Mouse (Mus musculus) heart, embryonic 15.5 days (tissue): Measurements from ENCODE around the gene Ccl17. TPM values are rescaled to one million over a fixed set of nuclear protein-coding genes. Genes with fewer than 3 reads are reported as not detected.

ENCODE experiments used
- ATAC-seq: fragments of 200-750 bp; cut with Nextera tagmentation; replicated peaks from 2 replicates; pipeline ENCODE4 v1.8.0; 2017; ENCODE audit warnings: low read depth, moderate TSS enrichment; ENCODE audit not compliant: insufficient number of reproducible peaks, insufficient read depth, low FRiP score
- H3K27ac ChIP-seq: fragments of 300-500 bp; sonication (generic); 2 replicates; pipeline ENCODE4 v1.5.1; 2015; ENCODE audit warnings: mild to moderate bottlenecking, inconsistent platforms
- H3K27me3 ChIP-seq: fragments of 300-500 bp; sonication (generic); 2 replicates; pipeline ENCODE4 v1.6.1; 2015; ENCODE audit warnings: inconsistent platforms
- H3K36me3 ChIP-seq: fragments of 300-500 bp; sonication (generic); 2 replicates; pipeline ENCODE4 v1.6.1; 2015; ENCODE audit warnings: mild to moderate bottlenecking, inconsistent platforms
- H3K4me1 ChIP-seq: fragments of 300-500 bp; sonication (generic); replicated peaks from 2 replicates; pipeline ENCODE4 v1.6.1; 2015; ENCODE audit warnings: inconsistent platforms
- H3K4me2 ChIP-seq: fragments of 300-500 bp; sonication (generic); 2 replicates; pipeline ENCODE4 v1.6.1; 2015; ENCODE audit warnings: inconsistent platforms, mild to moderate bottlenecking, moderate library complexity
- H3K4me3 ChIP-seq: fragments of 300-500 bp; sonication (generic); 2 replicates; pipeline ENCODE4 v1.5.1; 2015; ENCODE audit warnings: mild to moderate bottlenecking, inconsistent platforms
- H3K9ac ChIP-seq: fragments of 300-500 bp; sonication (generic); 2 replicates; pipeline ENCODE4 v1.6.1; 2015; ENCODE audit warnings: mild to moderate bottlenecking, inconsistent platforms
- H3K9me3 ChIP-seq: fragments of 300-500 bp; sonication (generic); replicated peaks from 2 replicates; pipeline ENCODE4 v1.6.1; 2016; ENCODE audit warnings: inconsistent platforms
- WGBS: fragments of 180-500 bp; shearing (Covaris S2); methylation state at CpG from one replicate; pipeline ENCODE4 v1.1.7; 2015; ENCODE audit warnings: mixed read lengths; 5-methylcytosine and 5-hydroxymethylcytosine counted together
- polyA plus RNA-seq: library from polyadenylated mRNA; unstranded; fragments of >200 nt; fragmentation: Nextera tagmentation; extraction: Ambion mirVana; gene quantifications from 2 replicates; pipeline ENCODE4 v1.2.1, GENCODE M21; 2015

Ccl17 gene
- polyA plus RNA-seq, 1 experiment from 2014 or later, result 0.26 TPM

DNA sequence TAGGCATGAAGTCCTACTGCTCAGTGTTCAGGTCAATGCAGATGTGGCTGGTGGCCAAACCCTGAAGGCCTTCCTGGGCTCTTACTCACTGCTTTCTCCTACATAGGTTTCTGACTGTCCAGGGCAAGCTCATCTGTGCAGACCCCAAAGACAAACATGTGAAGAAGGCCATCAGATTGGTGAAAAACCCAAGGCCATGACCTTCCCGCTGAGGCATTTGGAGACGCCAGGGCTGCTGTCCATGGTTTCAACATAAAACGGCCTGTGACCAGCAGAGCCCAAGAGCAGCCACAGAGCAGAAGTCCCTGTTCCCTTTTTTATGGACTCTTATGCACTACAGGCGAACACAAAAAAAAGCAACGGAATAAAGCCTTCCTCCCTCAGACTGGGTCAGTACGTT lies 1.4 kb downstream of the Ccl17 start:
- Histone ChIP-seq H3K27ac (no peak overlapping the region), H3K36me3 (no peaks in the 10 kb centered on the region), H3K4me2 (no peak overlapping the region), H3K27me3 (peaks cover 4% of the 10 kb centered on the region; the same call in 1 of the 2 replicates), H3K4me3 (no peak overlapping the region), H3K4me1 (peaks cover 3% of the 10 kb centered on the region; the same call in 1 of the 2 replicates), H3K9me3 (no peaks in the 10 kb centered on the region), H3K9ac (no peak overlapping the region)
- 73% methylated on average over 6 of the region's 6 CpGs for WGBS
- no peak for ATAC-seq

DNA sequence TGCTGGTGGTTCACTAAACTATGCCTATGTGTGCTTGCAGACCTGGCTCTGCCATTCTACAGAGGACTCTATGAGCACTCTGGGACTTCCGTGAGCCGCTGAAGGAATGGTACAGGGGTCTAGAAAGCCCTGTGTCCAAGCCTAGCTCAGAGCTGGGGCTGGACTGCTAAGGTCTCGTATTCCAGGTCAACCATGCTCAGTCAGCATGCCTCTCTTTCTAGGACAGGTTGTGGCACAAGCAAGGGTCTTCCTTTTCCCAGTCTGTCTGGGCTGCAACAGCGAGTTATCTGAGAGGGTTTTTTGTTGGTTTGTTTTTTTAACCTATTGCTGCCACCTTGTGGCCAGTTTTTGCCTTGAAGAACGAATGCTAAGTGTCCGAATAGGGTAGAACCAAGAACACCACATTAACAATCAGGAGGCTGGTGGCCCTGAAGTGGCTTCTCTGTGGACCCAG lies 2.4 kb downstream of the Ccl17 start:
- 31% methylated on average over 6 of the region's 6 CpGs for WGBS
- peaks cover 3% of the 10 kb centered on the region; the same call in 1 of the 2 replicates for H3K4me1 ChIP-seq
- H3K27ac ChIP-seq, result no peak overlapping the region
- H3K4me3 ChIP-seq, result no peak overlapping the region
- H3K9ac ChIP-seq, result no peak overlapping the region
- no peaks in the 10 kb centered on the region for H3K9me3 ChIP-seq
- no peak; the same call in 1 of the 2 replicates for ATAC-seq
- H3K27me3 ChIP-seq, result 0 out of 2 replicates have a peak, but pooled peaks cover 2% of the 10 kb centered on the region
- H3K36me3 ChIP-seq, result no peaks in the 10 kb centered on the region
- H3K4me2 ChIP-seq, result peak overlapping the region; percentile 40; the same call in 1 of the 2 replicates

DNA sequence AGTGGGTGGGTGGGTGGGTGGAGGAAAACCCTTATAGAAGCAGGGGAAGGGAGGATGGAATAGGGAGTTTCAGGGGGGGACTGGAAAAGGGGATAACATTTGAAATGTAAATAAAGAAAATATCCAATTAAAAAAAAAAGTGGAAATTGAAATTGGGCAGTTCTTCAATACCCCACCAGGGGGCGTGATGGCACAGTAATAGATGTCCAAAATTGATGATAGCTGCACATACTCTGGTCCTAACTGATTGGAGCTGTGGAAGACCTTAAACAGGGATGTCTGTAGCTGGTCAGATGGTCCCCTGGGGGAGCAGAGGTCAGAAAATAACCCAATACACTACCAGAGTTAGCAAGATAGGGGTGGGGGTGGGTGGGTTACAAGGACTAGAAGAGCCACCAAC lies 4.3 kb downstream of the Ccl17 start:
- no peak for ATAC-seq
- 0% methylated on average over 1 of the region's 1 CpGs for WGBS
- peaks cover 3% of the 10 kb centered on the region; the same call in 1 of the 2 replicates for H3K4me1 ChIP-seq
- no peaks in the 10 kb centered on the region for H3K9me3 ChIP-seq
- no peak overlapping the region for H3K9ac ChIP-seq
- H3K36me3 ChIP-seq, result no peaks in the 10 kb centered on the region
- no peak overlapping the region for H3K4me3 ChIP-seq
- no peak overlapping the region for H3K4me2 ChIP-seq
- H3K27me3 ChIP-seq, result 0 out of 2 replicates have a peak, but pooled peaks cover 2% of the 10 kb centered on the region
- H3K27ac ChIP-seq, result no peak overlapping the region

DNA sequence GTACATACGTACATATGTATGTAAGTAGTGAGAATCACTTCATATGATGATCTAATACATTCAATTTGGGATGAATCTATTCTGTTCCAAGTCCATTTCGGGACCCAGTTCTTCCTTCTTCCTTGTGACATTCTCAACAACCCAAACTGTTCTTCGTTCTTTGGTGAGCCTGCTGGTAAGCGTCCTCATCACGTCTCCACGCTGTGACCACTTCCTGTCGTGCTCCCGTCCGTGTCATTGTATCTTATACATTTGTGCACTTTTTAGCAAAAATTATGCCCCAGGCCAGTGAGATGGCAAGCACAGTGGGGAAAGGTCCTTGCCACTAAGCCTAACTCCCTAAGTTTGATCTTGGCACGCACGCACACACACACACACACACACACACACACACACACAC lies 7.7 kb downstream of the Ccl17 start:
- no peak for ATAC-seq

DNA sequence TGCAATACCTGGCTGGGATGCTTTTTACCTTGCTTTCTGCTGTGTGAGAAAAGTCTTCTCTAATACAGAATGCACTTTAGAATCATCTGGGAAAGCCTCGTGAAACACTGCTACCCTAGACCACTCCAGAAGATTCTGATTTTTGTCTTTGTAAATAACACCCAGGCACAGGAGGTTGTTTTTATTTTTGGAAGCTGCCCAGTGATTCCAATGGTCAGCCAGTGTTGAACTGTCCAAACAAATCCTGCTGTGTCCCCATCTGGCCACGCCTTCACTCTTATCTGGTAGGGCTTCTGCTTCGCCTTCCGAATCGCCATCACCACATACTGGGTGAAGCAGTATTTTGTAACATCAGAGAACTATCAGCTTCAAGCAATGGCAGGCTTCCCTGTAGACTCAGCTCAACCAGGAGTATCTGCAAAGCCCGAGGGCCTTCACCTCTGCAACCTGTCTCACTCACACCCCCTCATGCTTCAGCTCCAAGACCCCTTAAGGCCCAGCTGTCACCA lies 9.5 kb downstream of the Ccl17 start:
- 0 out of 2 replicates have a peak, but pooled peaks cover 2% of the 10 kb centered on the region for H3K4me1 ChIP-seq
- peaks cover 31% of the 10 kb centered on the region for H3K36me3 ChIP-seq
- H3K4me2 ChIP-seq, result no peak overlapping the region
- H3K27ac ChIP-seq, result no peak overlapping the region
- H3K9ac ChIP-seq, result no peak overlapping the region
- 53% methylated on average over 6 of the region's 6 CpGs for WGBS
- H3K27me3 ChIP-seq, result no peaks in the 10 kb centered on the region
- no peak overlapping the region for H3K4me3 ChIP-seq
- H3K9me3 ChIP-seq, result no peaks in the 10 kb centered on the region
- ATAC-seq, result no peak

More for the DNA sequence above, 7.7 kb downstream of the Ccl17 start:
- H3K9me3 ChIP-seq, result no peaks in the 10 kb centered on the region
- H3K4me3 ChIP-seq, result no peak overlapping the region
- H3K36me3 ChIP-seq, result peaks cover 14% of the 10 kb centered on the region
- no peak overlapping the region for H3K27ac ChIP-seq
- H3K4me2 ChIP-seq, result no peak overlapping the region
- H3K4me1 ChIP-seq, result 0 out of 2 replicates have a peak, but pooled peaks cover 2% of the 10 kb centered on the region
- no peaks in the 10 kb centered on the region for H3K27me3 ChIP-seq
- 83% methylated on average over 11 of the region's 11 CpGs for WGBS
- no peak overlapping the region for H3K9ac ChIP-seq

DNA sequence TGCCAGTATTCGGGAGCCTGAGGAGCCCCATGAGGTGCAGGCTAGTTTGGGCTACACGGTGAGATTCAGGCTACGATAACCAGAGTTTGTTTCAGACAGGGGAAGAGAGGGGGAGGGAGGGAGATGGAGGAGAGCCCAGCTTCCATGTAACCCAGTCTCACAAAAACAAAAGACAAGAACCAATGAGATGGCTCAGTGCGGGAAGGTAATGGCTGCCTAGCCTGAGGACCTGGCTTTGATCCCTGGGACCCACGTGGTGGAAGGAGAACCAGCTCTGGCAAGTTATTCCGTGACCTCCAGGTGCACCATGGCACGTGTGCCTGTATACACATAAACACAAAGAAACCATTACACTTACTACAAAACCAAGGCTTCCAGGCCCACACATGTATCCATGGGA lies 10.3 kb downstream of the Ccl17 start:
- no peak for ATAC-seq
- Histone ChIP-seq H3K4me2 (no peak overlapping the region), H3K36me3 (peaks cover 38% of the 10 kb centered on the region), H3K9ac (no peak overlapping the region), H3K4me1 (0 out of 2 replicates have a peak, but pooled peaks cover 2% of the 10 kb centered on the region), H3K27ac (no peak overlapping the region), H3K4me3 (no peak overlapping the region), H3K27me3 (no peaks in the 10 kb centered on the region), H3K9me3 (no peaks in the 10 kb centered on the region)
- WGBS, result 90% methylated on average over 7 of the region's 7 CpGs

DNA sequence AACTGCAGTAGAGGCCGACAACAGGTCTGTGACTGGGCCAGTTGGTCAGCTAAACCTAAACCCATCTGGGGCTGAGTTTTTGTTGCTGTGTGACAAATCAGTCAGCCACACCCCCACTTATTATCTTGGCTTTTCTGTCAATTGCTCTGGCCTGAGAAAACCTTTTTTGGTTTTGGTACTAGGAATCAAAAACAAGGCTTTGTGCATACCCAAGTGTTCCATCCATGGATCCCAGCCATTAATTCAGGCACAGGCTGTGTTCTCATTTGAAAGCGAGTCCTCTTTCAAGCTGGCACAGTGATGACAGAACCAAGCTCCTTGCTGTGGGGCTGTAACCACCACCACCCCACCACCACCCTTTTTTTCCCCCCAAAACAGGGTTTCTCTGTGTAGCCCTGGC lies 11.1 kb downstream of the Ccl17 start:
- Histone ChIP-seq H3K9me3 (no peaks in the 10 kb centered on the region), H3K27me3 (no peaks in the 10 kb centered on the region), H3K36me3 (peaks cover 46% of the 10 kb centered on the region), H3K4me3 (no peak overlapping the region), H3K27ac (no peak overlapping the region), H3K9ac (no peak overlapping the region), H3K4me2 (no peak overlapping the region), H3K4me1 (0 out of 2 replicates have a peak, but pooled peaks cover 2% of the 10 kb centered on the region)
- 95% methylated on average over 2 of the region's 2 CpGs for WGBS
- ATAC-seq, result no peak

DNA sequence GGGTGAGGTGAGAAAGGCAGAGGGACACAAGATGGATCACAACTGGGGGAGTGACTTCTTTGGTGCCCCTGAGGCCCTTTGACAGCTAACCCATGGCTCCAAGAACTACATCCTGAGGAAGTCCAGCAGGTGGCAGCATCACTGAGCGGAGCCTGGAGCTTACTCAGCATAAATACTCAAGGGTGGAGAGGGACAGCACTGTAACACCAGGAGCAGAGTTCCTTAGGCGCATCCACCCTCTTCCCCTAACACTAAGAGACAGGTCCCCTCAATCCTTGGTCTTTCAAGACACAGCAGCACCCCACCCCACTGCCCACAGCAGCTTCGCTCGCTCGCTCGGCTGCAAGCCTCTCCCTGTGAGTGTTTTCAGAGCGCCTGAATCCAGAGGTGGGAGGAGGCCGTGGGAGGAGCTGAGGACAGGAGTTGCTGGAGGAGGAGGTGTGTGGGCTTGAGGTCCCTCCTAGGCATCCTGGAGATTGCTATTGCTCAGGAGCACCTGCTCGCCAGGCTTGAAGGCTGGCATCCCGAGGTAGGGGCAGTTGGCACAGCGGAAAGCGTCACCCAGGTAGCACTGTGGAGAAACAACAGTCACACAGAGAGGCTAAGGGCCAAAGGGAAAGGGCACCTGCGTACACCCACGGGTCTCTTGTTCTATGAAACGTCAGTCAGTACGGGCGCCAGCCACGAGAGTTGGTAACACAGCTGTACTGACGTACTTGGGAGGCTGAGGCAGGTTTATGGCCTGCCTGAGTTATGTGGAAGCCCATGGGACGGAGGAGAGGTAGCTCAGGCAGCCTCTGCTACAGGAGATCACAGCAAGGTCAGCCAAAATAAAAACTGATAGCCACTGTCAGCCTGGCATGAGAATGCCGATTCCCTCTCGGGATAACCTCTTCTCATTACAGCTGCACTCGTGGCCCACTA lies 12.6 kb downstream of the Ccl17 start:
- ATAC-seq, result 0 out of 2 replicates have a peak, but pooled peaks have one; percentile 42
- Histone ChIP-seq H3K4me3 (no peak overlapping the region), H3K27me3 (no peaks in the 10 kb centered on the region), H3K9me3 (no peaks in the 10 kb centered on the region), H3K36me3 (peaks cover 57% of the 10 kb centered on the region), H3K4me2 (no peak overlapping the region), H3K4me1 (0 out of 2 replicates have a peak, but pooled peaks cover 2% of the 10 kb centered on the region), H3K9ac (no peak overlapping the region), H3K27ac (no peak overlapping the region)
- WGBS, result 77% methylated on average over 23 of the region's 23 CpGs

DNA sequence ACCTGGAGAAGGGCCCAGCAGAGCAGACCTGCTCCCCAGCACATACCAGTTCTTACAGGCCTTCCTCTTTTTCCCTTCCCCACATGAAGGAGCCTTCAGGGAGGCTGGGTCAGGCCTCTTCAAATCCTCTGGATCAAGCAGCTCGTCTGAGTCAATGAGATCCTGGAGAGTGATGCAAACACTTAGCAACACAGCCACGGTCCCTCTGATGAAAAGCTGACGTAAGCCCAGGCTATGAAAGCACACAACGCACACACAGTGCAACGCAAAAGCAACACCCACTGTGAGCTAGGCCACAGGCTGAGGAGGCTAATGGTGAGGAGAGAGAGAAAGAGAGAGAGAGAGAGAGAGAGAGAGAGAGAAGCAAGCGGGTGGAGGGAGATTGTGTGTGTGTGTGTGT lies 14.9 kb downstream of the Ccl17 start:
- H3K36me3 ChIP-seq, result peaks cover 67% of the 10 kb centered on the region
- no peak for ATAC-seq
- no peak overlapping the region for H3K9ac ChIP-seq
- 0 out of 2 replicates have a peak, but pooled peaks cover 2% of the 10 kb centered on the region for H3K4me1 ChIP-seq
- H3K4me2 ChIP-seq, result no peak overlapping the region
- 85% methylated on average over 6 of the region's 6 CpGs for WGBS
- no peak overlapping the region for H3K27ac ChIP-seq
- no peak overlapping the region for H3K4me3 ChIP-seq
- no peaks in the 10 kb centered on the region for H3K27me3 ChIP-seq
- no peaks in the 10 kb centered on the region for H3K9me3 ChIP-seq

DNA sequence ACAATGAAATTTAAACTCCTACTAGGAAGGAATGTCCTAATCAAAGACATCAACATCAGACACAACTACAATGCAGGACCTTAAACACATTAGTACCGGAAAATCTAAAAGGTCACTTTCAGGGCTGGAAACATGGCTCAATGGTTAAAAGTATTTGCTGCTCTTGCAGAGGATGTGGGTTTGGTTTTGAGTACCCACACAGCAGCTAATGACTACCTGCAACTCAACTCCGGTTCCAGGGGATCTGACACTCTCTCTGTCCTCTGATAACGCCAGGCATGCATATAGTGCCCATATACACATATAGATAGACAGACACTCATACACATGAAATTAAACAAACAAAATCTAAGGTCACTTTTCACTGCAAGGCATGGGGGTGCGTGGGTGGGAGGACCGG lies 16.0 kb downstream of the Ccl17 start:
- no peak for ATAC-seq
- Histone ChIP-seq H3K4me1 (0 out of 2 replicates have a peak, but pooled peaks cover 2% of the 10 kb centered on the region), H3K9me3 (no peaks in the 10 kb centered on the region), H3K36me3 (peaks cover 75% of the 10 kb centered on the region), H3K4me2 (no peak overlapping the region), H3K9ac (no peak overlapping the region), H3K27me3 (no peaks in the 10 kb centered on the region), H3K27ac (no peak overlapping the region), H3K4me3 (no peak overlapping the region)
- 88% methylated on average over 5 of the region's 5 CpGs for WGBS

DNA sequence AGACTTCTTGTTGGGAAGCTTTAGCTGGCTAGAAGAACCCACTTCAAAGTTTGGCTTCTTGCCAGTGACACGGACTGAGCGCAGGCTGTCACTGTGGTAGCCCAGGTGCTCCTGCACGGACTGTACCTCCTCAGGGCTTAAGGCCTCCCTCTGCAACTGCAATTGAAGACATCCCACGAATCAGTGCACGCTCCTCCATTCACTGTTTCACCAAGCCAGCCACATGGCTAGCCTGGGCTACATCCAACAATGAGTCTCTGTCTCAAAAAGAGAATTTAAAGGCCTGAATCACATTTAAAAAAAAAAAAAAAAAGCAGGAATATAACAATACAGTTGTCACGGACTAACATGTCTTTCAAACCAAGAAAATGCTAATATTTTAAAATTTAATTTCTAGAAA lies 18.0 kb downstream of the Ccl17 start:
- no peaks in the 10 kb centered on the region for H3K27me3 ChIP-seq
- no peak overlapping the region for H3K4me2 ChIP-seq
- H3K9me3 ChIP-seq, result no peaks in the 10 kb centered on the region
- no peaks in the 10 kb centered on the region for H3K4me1 ChIP-seq
- H3K4me3 ChIP-seq, result no peak overlapping the region
- peaks cover 68% of the 10 kb centered on the region for H3K36me3 ChIP-seq
- H3K27ac ChIP-seq, result no peak overlapping the region
- H3K9ac ChIP-seq, result no peak overlapping the region
- WGBS, result 80% methylated on average over 6 of the region's 6 CpGs
- no peak for ATAC-seq
